Mouse (Mus musculus) CD4-positive helper T cell, adult 2 months (primary cell): ENCODE data around the gene Fen1.
"Not testable (repeated sequence)": the region's sequence is repeated elsewhere in the genome, so short reads cannot be mapped to it uniquely, and the experiment has no call there.

Experiments used
- DNase-seq: peaks from one replicate; pipeline ENCODE4 v3.0.0-alpha.2; 2012; ENCODE audit warnings: low read depth, missing footprints, low spot score

Fen1 gene

GRCm38 (mm10) chr19:10182142-10182541 lies 21.8 kb downstream of the Fen1 start:
- DNase-seq = no peak

GRCm38 (mm10) chr19:10181225-10181624 lies 22.7 kb downstream of the Fen1 start:
- no peak for DNase-seq

GRCm38 (mm10) chr19:10176941-10177372 lies 27.0 kb downstream of the Fen1 start:
- no peak for DNase-seq

- no peak for DNase-seq
Measured at GRCm38 (mm10) chr19:10176477-10176876, 27.5 kb downstream of the Fen1 start.

GRCm38 (mm10) chr19:10174956-10175355 lies 29.0 kb downstream of the Fen1 start:
- DNase-seq = no peak

GRCm38 (mm10) chr19:10173844-10174539 lies 30.0 kb downstream of the Fen1 start:
- no peak for DNase-seq

GRCm38 (mm10) chr19:10173116-10173718 lies 30.8 kb downstream of the Fen1 start:
- no peak for DNase-seq

- no peak for DNase-seq
Measured at GRCm38 (mm10) chr19:10171846-10172245, 32.1 kb downstream of the Fen1 start.

- no peak for DNase-seq
Measured at GRCm38 (mm10) chr19:10171359-10171758, 32.6 kb downstream of the Fen1 start.

GRCm38 (mm10) chr19:10170466-10170865 lies 33.5 kb downstream of the Fen1 start:
- no peak for DNase-seq

GRCm38 (mm10) chr19:10169692-10170330 lies 34.2 kb downstream of the Fen1 start:
- not testable (repeated sequence) for DNase-seq

GRCm38 (mm10) chr19:10169179-10169578 lies 34.8 kb downstream of the Fen1 start:
- no peak for DNase-seq

GRCm38 (mm10) chr19:10168441-10168840 lies 35.5 kb downstream of the Fen1 start:
- DNase-seq = no peak

- DNase-seq = no peak
Measured at GRCm38 (mm10) chr19:10167951-10168350, 36.0 kb downstream of the Fen1 start.

- DNase-seq = no peak
Measured at GRCm38 (mm10) chr19:10167112-10167511, 36.9 kb downstream of the Fen1 start.

GRCm38 (mm10) chr19:10165928-10166327 lies 38.0 kb downstream of the Fen1 start:
- DNase-seq = not testable (repeated sequence)

GRCm38 (mm10) chr19:10163896-10164295 lies 40.1 kb downstream of the Fen1 start:
- DNase-seq = no peak

GRCm38 (mm10) chr19:10157725-10158124 lies 46.2 kb downstream of the Fen1 start:
- no peak for DNase-seq

GRCm38 (mm10) chr19:10149189-10149588 lies 54.8 kb downstream of the Fen1 start:
- DNase-seq = no peak
